Mouse (Mus musculus) embryonic facial prominence, embryonic 11.5 days (tissue): Measurements from ENCODE around the gene Smap2. TPM values are rescaled to one million over a fixed set of nuclear protein-coding genes. Genes with fewer than 3 reads are reported as not detected.

Experiments
- ATAC-seq: fragments of 200-750 bp; cut with Nextera tagmentation; replicated peaks from 2 replicates; pipeline ENCODE4 v1.8.0; 2017; ENCODE audit warnings: low read depth; ENCODE audit not compliant: insufficient number of reproducible peaks, low FRiP score, low TSS enrichment
- DNase-seq: peaks from one replicate; pipeline ENCODE4 v3.0.0-alpha.2; 2015; ENCODE audit warnings: low spot score
- H3K27ac ChIP-seq: fragments of 300-500 bp; sonication (generic); replicated peaks from 2 replicates; pipeline ENCODE4 v1.5.1; 2014; ENCODE audit warnings: mild to moderate bottlenecking, low read depth, low read length, control low read depth
- H3K27me3 ChIP-seq: fragments of 300-500 bp; sonication (generic); 2 replicates; pipeline ENCODE4 v1.6.1; 2014; ENCODE audit warnings: mild to moderate bottlenecking, low read length, moderate library complexity, mixed read lengths; ENCODE audit not compliant: control insufficient read depth, insufficient read depth
- H3K36me3 ChIP-seq: fragments of 300-500 bp; sonication (generic); replicated peaks from 2 replicates; pipeline ENCODE4 v1.6.1; 2014; ENCODE audit warnings: low read depth, mild to moderate bottlenecking, low read length, moderate library complexity, mixed read lengths; ENCODE audit not compliant: control insufficient read depth, insufficient read depth
- H3K4me1 ChIP-seq: fragments of 300-500 bp; sonication (generic); 2 replicates; pipeline ENCODE4 v1.6.1; 2014; ENCODE audit warnings: low read length, mixed read lengths; ENCODE audit not compliant: control insufficient read depth, insufficient read depth
- H3K4me2 ChIP-seq: fragments of 300-500 bp; sonication (generic); 2 replicates; pipeline ENCODE4 v1.6.1; 2014; ENCODE audit warnings: low read depth, mild to moderate bottlenecking, control low read depth, low read length, moderate library complexity
- H3K4me3 ChIP-seq: fragments of 300-500 bp; sonication (generic); 2 replicates; pipeline ENCODE4 v1.5.1; 2014; ENCODE audit warnings: low read depth, low read length, control low read depth
- H3K9ac ChIP-seq: fragments of 300-500 bp; sonication (generic); replicated peaks from 2 replicates; pipeline ENCODE4 v1.6.1; 2014; ENCODE audit warnings: mild to moderate bottlenecking, control low read depth, low read length
- H3K9me3 ChIP-seq: fragments of 300-500 bp; sonication (generic); replicated peaks from 2 replicates; pipeline ENCODE4 v1.6.1; 2016; ENCODE audit warnings: mild to moderate bottlenecking, low read length, inconsistent platforms, mixed read lengths; ENCODE audit not compliant: control insufficient read depth
- WGBS: fragments of 180-500 bp; shearing (Covaris S2); extraction: QIAGEN DNeasy Blood & Tissue Kit; methylation state at CpG from one replicate; pipeline ENCODE4 v1.1.7; 2014; 5-methylcytosine and 5-hydroxymethylcytosine counted together
- polyA plus RNA-seq: library from polyadenylated mRNA; unstranded; fragments of >200 nt; fragmentation: Nextera tagmentation; extraction: Ambion mirVana; gene quantifications from 2 replicates; pipeline ENCODE4 v1.2.1, GENCODE M21; 2014

Gene Smap2
- polyA plus RNA-seq, 1 experiment from 2014 or later, result 17.2 TPM

- no peaks in the 10 kb centered on the region for H3K9me3 ChIP-seq
- 76% methylated on average over 4 of the region's 4 CpGs for WGBS
- DNase-seq (no peak), ATAC-seq (no peak)
- no peak overlapping the region for H3K4me2 ChIP-seq
- no peaks in the 10 kb centered on the region for H3K4me1 ChIP-seq
- H3K4me3 ChIP-seq, result no peak overlapping the region
- no peak overlapping the region for H3K9ac ChIP-seq
- H3K27me3 ChIP-seq, result no peaks in the 10 kb centered on the region
- no peaks in the 10 kb centered on the region for H3K36me3 ChIP-seq
- H3K27ac ChIP-seq, result no peak overlapping the region
Observed at GRCm38 (mm10) chr4:120987319-120987718, 29.7 kb downstream of the Smap2 start.

DNA sequence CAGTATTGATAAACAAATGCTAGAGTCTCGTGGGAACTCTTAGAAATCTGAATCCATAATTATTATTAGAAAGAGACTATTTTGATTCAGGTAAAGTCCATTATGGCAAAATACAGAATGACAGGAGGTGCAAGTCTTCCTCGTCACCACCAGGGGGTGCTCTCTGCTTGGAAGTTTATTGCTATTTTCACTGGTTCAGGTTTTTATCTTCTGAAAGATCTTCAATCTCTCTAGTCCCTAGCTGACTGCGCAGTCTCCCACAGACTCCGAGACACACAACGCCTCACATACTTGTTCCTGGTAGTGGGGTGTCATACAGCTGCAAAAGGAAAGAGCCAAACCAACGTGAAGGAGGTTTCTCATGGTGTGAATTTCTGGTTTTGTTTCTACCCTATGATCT lies 30.6 kb downstream of the Smap2 start:
- Histone ChIP-seq H3K4me2 (no peak overlapping the region), H3K9ac (no peak overlapping the region), H3K27ac (no peak overlapping the region), H3K36me3 (no peaks in the 10 kb centered on the region), H3K4me3 (no peak overlapping the region), H3K9me3 (no peaks in the 10 kb centered on the region), H3K27me3 (no peaks in the 10 kb centered on the region), H3K4me1 (no peaks in the 10 kb centered on the region)
- DNase-seq, result peak; percentile 72
- 34% methylated on average over 6 of the region's 6 CpGs for WGBS
- no peak for ATAC-seq

- no peak overlapping the region for H3K4me3 ChIP-seq
- no peak overlapping the region for H3K4me2 ChIP-seq
- no peaks in the 10 kb centered on the region for H3K4me1 ChIP-seq
- 90% methylated on average over 3 of the region's 3 CpGs for WGBS
- DNase-seq (no peak), ATAC-seq (no peak)
- no peaks in the 10 kb centered on the region for H3K36me3 ChIP-seq
- no peaks in the 10 kb centered on the region for H3K27me3 ChIP-seq
- no peaks in the 10 kb centered on the region for H3K9me3 ChIP-seq
- no peak overlapping the region for H3K27ac ChIP-seq
- H3K9ac ChIP-seq, result no peak overlapping the region
Observed at GRCm38 (mm10) chr4:120978221-120978620, 38.8 kb downstream of the Smap2 start.

DNA sequence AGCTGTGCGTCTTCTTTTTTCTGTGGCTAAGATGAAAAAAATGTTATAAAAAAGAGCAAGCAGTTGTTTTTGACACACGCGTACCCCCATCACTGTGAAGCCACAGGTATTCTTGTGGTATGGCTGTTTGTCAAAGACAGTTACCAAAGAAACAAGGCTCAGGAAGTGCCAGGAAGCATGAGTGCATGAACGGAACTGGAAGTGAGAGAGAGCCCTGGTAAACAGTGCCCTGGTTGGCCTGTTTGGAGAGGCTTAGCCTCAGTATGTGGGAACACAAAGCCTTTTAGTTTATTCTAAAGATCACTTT lies 41.7 kb downstream of the Smap2 start:
- Histone ChIP-seq H3K36me3 (no peaks in the 10 kb centered on the region), H3K9ac (no peak overlapping the region), H3K4me2 (no peak overlapping the region), H3K9me3 (no peaks in the 10 kb centered on the region), H3K4me3 (no peak overlapping the region), H3K4me1 (no peaks in the 10 kb centered on the region), H3K27ac (no peak overlapping the region), H3K27me3 (no peaks in the 10 kb centered on the region)
- WGBS, result 89% methylated on average over 4 of the region's 4 CpGs
- ATAC-seq (no peak), DNase-seq (no peak)

- no peak for ATAC-seq
- 83% methylated on average over 11 of the region's 11 CpGs for WGBS
Observed at GRCm38 (mm10) chr4:120974711-120975427, 42.2 kb downstream of the Smap2 start.

DNA sequence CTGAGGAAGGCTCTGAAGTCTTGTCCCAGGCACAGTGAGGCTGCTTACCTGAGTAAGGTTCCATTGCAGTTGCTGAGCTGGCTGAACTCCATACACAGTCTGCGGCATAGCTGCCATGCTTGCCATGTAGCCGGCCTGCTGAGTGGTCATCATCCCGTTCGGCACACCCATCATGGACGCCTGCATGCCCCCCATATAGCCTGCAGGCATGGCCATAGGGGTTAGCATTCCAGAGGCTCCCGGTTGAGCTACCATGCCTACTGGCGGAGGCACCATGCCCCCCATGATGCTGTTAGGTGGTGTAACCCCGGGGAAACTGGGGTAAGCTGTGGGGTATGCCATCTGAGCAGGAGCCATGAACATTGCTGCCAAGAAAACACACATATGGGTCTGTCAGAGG lies 45.2 kb downstream of the Smap2 start:
- H3K9me3 ChIP-seq, result no peaks in the 10 kb centered on the region
- H3K4me2 ChIP-seq, result no peak overlapping the region
- H3K4me3 ChIP-seq, result no peak overlapping the region
- WGBS, result 88% methylated on average over 8 of the region's 8 CpGs
- DNase-seq (no peak), ATAC-seq (no peak)
- H3K27me3 ChIP-seq, result no peaks in the 10 kb centered on the region
- H3K9ac ChIP-seq, result no peak overlapping the region
- no peak overlapping the region for H3K27ac ChIP-seq
- no peaks in the 10 kb centered on the region for H3K36me3 ChIP-seq
- H3K4me1 ChIP-seq, result no peaks in the 10 kb centered on the region

More at GRCm38 (mm10) chr4:120974711-120975427, 42.2 kb downstream of the Smap2 start:
- Histone ChIP-seq H3K9ac (no peak overlapping the region), H3K4me3 (no peak overlapping the region), H3K4me1 (no peaks in the 10 kb centered on the region), H3K27me3 (no peaks in the 10 kb centered on the region), H3K9me3 (no peaks in the 10 kb centered on the region), H3K27ac (no peak overlapping the region), H3K36me3 (no peaks in the 10 kb centered on the region), H3K4me2 (no peak overlapping the region)
- DNase-seq, result no peak

DNA sequence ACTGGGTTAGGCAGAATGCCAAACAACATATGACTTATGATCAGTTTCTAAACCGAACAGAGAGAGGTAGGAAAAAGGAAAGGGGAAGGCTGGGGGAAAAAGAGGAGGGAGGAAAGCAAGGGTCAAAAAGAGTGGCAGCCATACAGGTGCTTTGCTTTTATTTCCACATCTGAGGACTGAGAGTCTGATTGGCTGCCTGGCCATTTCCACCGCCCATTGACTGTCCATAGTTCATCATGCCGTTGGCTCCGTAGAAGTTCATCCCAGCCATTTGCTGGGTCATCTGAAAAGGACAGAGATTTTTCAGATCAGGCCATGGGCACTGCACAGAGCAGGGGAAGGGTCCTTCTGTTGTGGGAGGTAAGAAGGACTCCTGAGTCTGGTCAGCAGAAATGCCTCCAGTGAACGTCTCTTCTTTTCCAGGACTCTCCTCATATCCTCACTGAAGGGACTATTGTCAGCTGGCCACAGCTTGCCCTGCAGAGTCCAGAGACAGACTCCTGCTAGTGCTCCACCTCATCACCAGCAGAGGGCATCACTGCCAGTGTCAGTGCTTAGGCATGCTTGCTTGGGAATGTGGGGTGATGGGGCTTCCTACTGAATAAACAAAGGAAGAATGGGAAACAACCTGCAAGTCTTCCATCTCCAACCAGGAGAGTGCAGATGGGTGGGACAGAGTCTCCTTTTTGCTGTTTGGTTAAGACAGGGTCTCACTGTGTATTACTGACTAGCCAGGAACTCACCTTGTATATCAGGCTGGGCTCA lies 47.5 kb downstream of the Smap2 start:
- Histone ChIP-seq H3K36me3 (no peaks in the 10 kb centered on the region), H3K9ac (no peak overlapping the region), H3K27me3 (no peaks in the 10 kb centered on the region), H3K4me2 (no peak overlapping the region), H3K9me3 (no peaks in the 10 kb centered on the region), H3K4me1 (no peaks in the 10 kb centered on the region), H3K27ac (no peak overlapping the region), H3K4me3 (no peak overlapping the region)
- DNase-seq (peak; percentile 42), ATAC-seq (peak; percentile 14; the same call in 1 of the 2 replicates)
- WGBS, result 80% methylated on average over 5 of the region's 5 CpGs

GRCm38 (mm10) chr4:120968486-120968885 lies 48.6 kb downstream of the Smap2 start:
- no peaks in the 10 kb centered on the region for H3K36me3 ChIP-seq
- no peak for ATAC-seq

More at GRCm38 (mm10) chr4:120968486-120968885, 48.6 kb downstream of the Smap2 start:
- no peaks in the 10 kb centered on the region for H3K9me3 ChIP-seq
- H3K27me3 ChIP-seq, result no peaks in the 10 kb centered on the region
- WGBS, result 90% methylated on average over 9 of the region's 9 CpGs
- H3K4me3 ChIP-seq, result no peak overlapping the region
- no peak overlapping the region for H3K27ac ChIP-seq
- H3K4me2 ChIP-seq, result no peak overlapping the region
- no peak for DNase-seq
- no peak overlapping the region for H3K9ac ChIP-seq
- no peaks in the 10 kb centered on the region for H3K4me1 ChIP-seq
